Mouse (Mus musculus) small intestine, adult 2 months (tissue): ENCODE data around the gene H60b.
"Not testable (repeated sequence)": the region's sequence is repeated elsewhere in the genome, so short reads cannot be mapped to it uniquely, and the experiment has no call there.

Experiments used
- CTCF ChIP-seq: fragments of 200-500 bp; IDR thresholded peaks from 2 replicates; pipeline ENCODE4 v1.5.1; 2012; ENCODE audit warnings: low read depth, mild to moderate bottlenecking, control low read depth, inconsistent platforms, low read length, moderate library complexity, mixed read lengths; ENCODE audit not compliant: insufficient replicate concordance, insufficient read length; ENCODE audit errors: extremely low read depth
- POLR2A ChIP-seq: fragments of 200-500 bp; IDR thresholded peaks from 2 replicates; pipeline ENCODE4 v1.6.1; 2012; ENCODE audit warnings: low read depth, mild to moderate bottlenecking, control low read depth, inconsistent platforms, low read length, moderate library complexity

- TF ChIP-seq CTCF, POLR2A: not testable (repeated sequence)
These were observed 15.8 kb downstream of the H60b start for GRCm38 (mm10) chr10:22174190-22174487.
